Mouse (Mus musculus) kidney, adult 2 months (tissue): Measurements from ENCODE around the gene Acsbg2.

Experiments
- CTCF ChIP-seq: fragments of 200-500 bp; conservative IDR thresholded peaks from 2 replicates; pipeline ENCODE4 v1.5.1; 2011; ENCODE audit warnings: low read depth, mild to moderate bottlenecking, control low read depth, low read length, moderate library complexity, mixed read lengths; ENCODE audit not compliant: insufficient read depth, insufficient read length
- POLR2A ChIP-seq: fragments of 200-500 bp; IDR thresholded peaks from one replicate; pipeline ENCODE4 v1.6.1; 2011; ENCODE audit warnings: low read depth, low read length, control low read depth

- TF ChIP-seq CTCF (no peak), POLR2A (no peak)
Observed at GRCm38 (mm10) chr17:56869481-56869977, 4.7 kb downstream of the Acsbg2 start.
